Mouse (Mus musculus): ENCODE data around the gene Sgcd.
A peak's percentile ranks its signal among the peaks of the same experiment; 100 is the strongest.
"Not testable (repeated sequence)": the region's sequence is repeated elsewhere in the genome, so short reads cannot be mapped to it uniquely, and the experiment has no call there.

The Sgcd gene

GRCm38 (mm10) chr11:47460700-47461099 lies 528.1 kb downstream of the Sgcd start:
- not testable (repeated sequence) for DNase-seq (ENCODE audit: low read depth, low spot score)

GRCm38 (mm10) chr11:47460149-47460548 lies 528.6 kb downstream of the Sgcd start:
- DNase-seq (ENCODE audit: low read depth, low spot score), result no peak

GRCm38 (mm10) chr11:47459214-47459613 lies 529.6 kb downstream of the Sgcd start:
- DNase-seq (ENCODE audit: low read depth, low spot score), result peak; percentile 49

GRCm38 (mm10) chr11:47447790-47448189 lies 541.0 kb downstream of the Sgcd start:
- DNase-seq (ENCODE audit: low read depth, low spot score), result no peak

- no peak for DNase-seq (ENCODE audit: low read depth, low spot score)
These were observed 542.4 kb downstream of the Sgcd start for GRCm38 (mm10) chr11:47446337-47446736.

- DNase-seq (ENCODE audit: low read depth, low spot score), result no peak
These were observed 543.1 kb downstream of the Sgcd start for GRCm38 (mm10) chr11:47445683-47446082.

GRCm38 (mm10) chr11:47442266-47442665 lies 546.5 kb downstream of the Sgcd start:
- DNase-seq (ENCODE audit: low read depth, low spot score), result peak; percentile 13

- DNase-seq (ENCODE audit: low read depth, low spot score), result no peak
These were observed 589.2 kb downstream of the Sgcd start for GRCm38 (mm10) chr11:47399607-47400006.

GRCm38 (mm10) chr11:47390798-47391197 lies 598.0 kb downstream of the Sgcd start:
- DNase-seq (ENCODE audit: low read depth, low spot score), result not testable (repeated sequence)

GRCm38 (mm10) chr11:47389327-47389726 lies 599.4 kb downstream of the Sgcd start:
- DNase-seq (ENCODE audit: low read depth, low spot score), result no peak

GRCm38 (mm10) chr11:47387726-47388125 lies 601.0 kb downstream of the Sgcd start:
- no peak for DNase-seq (ENCODE audit: low read depth, low spot score)

GRCm38 (mm10) chr11:47386136-47386535 lies 602.6 kb downstream of the Sgcd start:
- DNase-seq (ENCODE audit: low read depth, low spot score), result no peak

- no peak for DNase-seq (ENCODE audit: low read depth, low spot score)
These were observed 609.2 kb downstream of the Sgcd start for GRCm38 (mm10) chr11:47379630-47379958.

GRCm38 (mm10) chr11:47378843-47379629 lies 609.7 kb downstream of the Sgcd start:
- DNase-seq (ENCODE audit: low read depth, low spot score), result peak; percentile 51

- peak; percentile 32 for DNase-seq (ENCODE audit: low read depth, low spot score)
These were observed 611.3 kb downstream of the Sgcd start for GRCm38 (mm10) chr11:47377421-47377820.

GRCm38 (mm10) chr11:47376915-47377314 lies 611.9 kb downstream of the Sgcd start:
- DNase-seq (ENCODE audit: low read depth, low spot score), result peak; percentile 8

- no peak for DNase-seq (ENCODE audit: low read depth, low spot score)
These were observed 617.2 kb downstream of the Sgcd start for GRCm38 (mm10) chr11:47371616-47372015.

- DNase-seq (ENCODE audit: low read depth, low spot score), result no peak
These were observed 637.2 kb downstream of the Sgcd start for GRCm38 (mm10) chr11:47351585-47351984.

GRCm38 (mm10) chr11:47343486-47343885 lies 645.3 kb downstream of the Sgcd start:
- peak; percentile 10 for DNase-seq (ENCODE audit: low read depth, low spot score)

- DNase-seq (ENCODE audit: low read depth, low spot score), result peak; percentile 17
These were observed 655.1 kb downstream of the Sgcd start for GRCm38 (mm10) chr11:47333702-47334101.

- no peak for DNase-seq (ENCODE audit: low read depth, low spot score)
These were observed 683.2 kb downstream of the Sgcd start for GRCm38 (mm10) chr11:47305579-47305978.

GRCm38 (mm10) chr11:47304702-47305450 lies 683.9 kb downstream of the Sgcd start:
- peak; percentile 84 for DNase-seq (ENCODE audit: low read depth, low spot score)

- no peak for DNase-seq (ENCODE audit: low read depth, low spot score)
These were observed 689.0 kb downstream of the Sgcd start for GRCm38 (mm10) chr11:47299777-47300176.
